Mouse (Mus musculus): ENCODE measurements around the gene Cwc27.

DNA sequence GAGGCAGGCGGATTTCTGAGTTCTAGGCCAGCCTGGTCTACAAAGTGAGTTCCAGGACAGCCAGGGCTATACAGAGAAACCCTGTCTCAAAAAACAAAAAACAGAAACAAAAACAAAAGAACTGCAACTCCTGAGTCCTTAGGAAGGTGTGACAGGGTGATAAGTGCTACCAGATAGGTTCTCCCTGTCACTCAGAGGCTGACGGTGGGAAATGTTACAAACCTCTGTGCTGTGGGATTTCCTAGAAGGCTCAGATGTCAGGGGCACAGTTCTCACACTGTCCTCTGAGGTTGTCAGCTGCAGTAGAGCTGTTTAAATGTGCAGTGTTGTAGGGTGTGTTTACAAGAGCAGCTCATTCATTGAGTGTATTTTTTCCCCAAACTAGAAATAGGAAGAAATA is 8.5 kb upstream of the Cwc27 start:
- TF ChIP-seq POLR2A (IDR thresholded peaks at IDR 0.05; ENCODE audit: borderline replicate concordance, extremely low read depth, insufficient read depth, insufficient read length, poor library complexity, severe bottlenecking) (no peak), CTCF (IDR thresholded peaks at IDR 0.05; ENCODE audit: borderline replicate concordance, extremely low read depth, insufficient read depth, insufficient read length) (no peak)

All from brain, embryonic 14.5 days (tissue).